Mouse (Mus musculus): Measurements from ENCODE around the gene Anxa9. TPM values are rescaled to one million over a fixed set of nuclear protein-coding genes. Genes with fewer than 3 reads are reported as not detected.
A peak's percentile ranks its signal among the peaks of the same experiment; 100 is the strongest.

Gene Anxa9
- polyA plus RNA-seq, 1 experiment, result 2.7 TPM

- Histone ChIP-seq H3K27ac (ENCODE audit: insufficient read depth, low read length) (no peak overlapping the region), H3K27me3 (ENCODE audit: control insufficient read depth, insufficient read depth, low read length) (no peaks in the 10 kb centered on the region), H3K4me3 (ENCODE audit: extremely low read depth, insufficient read depth, insufficient read length) (no peak overlapping the region), H3K4me1 (ENCODE audit: control insufficient read depth, insufficient read depth, insufficient read length) (no peaks in the 10 kb centered on the region; the same call in 1 of the 2 replicates), H3K36me3 (ENCODE audit: control insufficient read depth, insufficient read depth, low read length) (peaks cover 9% of the 10 kb centered on the region)
- no peak for DNase-seq (ENCODE audit: low read depth in 1 of 2, low spot score in 2 of 2)
- 95% methylated on average over 5 of the region's 5 CpGs for WGBS
- no peak for TF ChIP-seq POLR2A (IDR thresholded peaks at IDR 0.05; ENCODE audit: low read depth, low read length)
- no peak for TF ChIP-seq CTCF (IDR thresholded peaks at IDR 0.05; ENCODE audit: extremely low read depth, insufficient read depth, insufficient read length, insufficient replicate concordance)
Observed at GRCm38 (mm10) chr3:95285390-95285789, 21.6 kb downstream of the Anxa9 start.

GRCm38 (mm10) chr3:95284501-95285281 is 22.3 kb downstream of the Anxa9 start:
- no peak for DNase-seq (ENCODE audit: low read depth in 1 of 2, low spot score in 2 of 2)
- H3K27me3 ChIP-seq (ENCODE audit: control insufficient read depth, insufficient read depth, low read length), result no peaks in the 10 kb centered on the region
- H3K27ac ChIP-seq (ENCODE audit: insufficient read depth, low read length), result no peak overlapping the region
- no peak overlapping the region for H3K4me3 ChIP-seq (ENCODE audit: extremely low read depth, insufficient read depth, insufficient read length)
- WGBS, result 90% methylated on average over 12 of the region's 12 CpGs
- no peak for TF ChIP-seq CTCF (IDR thresholded peaks at IDR 0.05; ENCODE audit: extremely low read depth, insufficient read depth, insufficient read length, insufficient replicate concordance)
- TF ChIP-seq POLR2A (IDR thresholded peaks at IDR 0.05; ENCODE audit: low read depth, low read length), result no peak
- H3K4me1 ChIP-seq (ENCODE audit: control insufficient read depth, insufficient read depth, insufficient read length), result no peaks in the 10 kb centered on the region; the same call in 1 of the 2 replicates
- peaks cover 9% of the 10 kb centered on the region for H3K36me3 ChIP-seq (ENCODE audit: control insufficient read depth, insufficient read depth, low read length)

- no peak for DNase-seq (ENCODE audit: low read depth in 1 of 2, low spot score in 2 of 2)
- TF ChIP-seq CTCF (IDR thresholded peaks at IDR 0.05; ENCODE audit: extremely low read depth, insufficient read depth, insufficient read length, insufficient replicate concordance) (no peak), POLR2A (IDR thresholded peaks at IDR 0.05; ENCODE audit: low read depth, low read length) (no peak)
- peak overlapping the region; percentile 4; the same call in 1 of the 2 replicates for H3K4me3 ChIP-seq (ENCODE audit: extremely low read depth, insufficient read depth, insufficient read length)
- no peaks in the 10 kb centered on the region; the same call in 1 of the 2 replicates for H3K4me1 ChIP-seq (ENCODE audit: control insufficient read depth, insufficient read depth, insufficient read length)
- 30% methylated on average over 1 of the region's 1 CpGs for WGBS
- H3K36me3 ChIP-seq (ENCODE audit: control insufficient read depth, insufficient read depth, low read length), result peaks cover 9% of the 10 kb centered on the region
- H3K27ac ChIP-seq (ENCODE audit: insufficient read depth, low read length), result no peak overlapping the region
- H3K27me3 ChIP-seq (ENCODE audit: control insufficient read depth, insufficient read depth, low read length), result no peaks in the 10 kb centered on the region
Observed at GRCm38 (mm10) chr3:95284062-95284461, 22.9 kb downstream of the Anxa9 start.

GRCm38 (mm10) chr3:95283589-95283941 is 23.4 kb downstream of the Anxa9 start:
- no peaks in the 10 kb centered on the region for H3K27me3 ChIP-seq (ENCODE audit: control insufficient read depth, insufficient read depth, low read length)
- peak overlapping the region; percentile 94 for H3K27ac ChIP-seq (ENCODE audit: insufficient read depth, low read length)
- TF ChIP-seq CTCF (IDR thresholded peaks at IDR 0.05; ENCODE audit: extremely low read depth, insufficient read depth, insufficient read length, insufficient replicate concordance) (no peak), POLR2A (IDR thresholded peaks at IDR 0.05; ENCODE audit: low read depth, low read length) (no peak)
- 6% methylated on average over 7 of the region's 7 CpGs for WGBS
- peak overlapping the region; percentile 68 for H3K4me3 ChIP-seq (ENCODE audit: extremely low read depth, insufficient read depth, insufficient read length)
- peaks cover 7% of the 10 kb centered on the region for H3K36me3 ChIP-seq (ENCODE audit: control insufficient read depth, insufficient read depth, low read length)
- H3K4me1 ChIP-seq (ENCODE audit: control insufficient read depth, insufficient read depth, insufficient read length), result no peaks in the 10 kb centered on the region; the same call in 1 of the 2 replicates
- DNase-seq (ENCODE audit: low read depth in 1 of 2, low spot score in 2 of 2), result no peak

GRCm38 (mm10) chr3:95282865-95283588 is 23.9 kb downstream of the Anxa9 start:
- DNase-seq (ENCODE audit: low read depth in 1 of 2, low spot score in 2 of 2), result peak in 1 of 2 experiments; percentile 54

GRCm38 (mm10) chr3:95282381-95282864 is 24.6 kb downstream of the Anxa9 start:
- Histone ChIP-seq H3K4me3 (ENCODE audit: extremely low read depth, insufficient read depth, insufficient read length) (peak overlapping the region; percentile 68), H3K36me3 (ENCODE audit: control insufficient read depth, insufficient read depth, low read length) (peaks cover under 1% of the 10 kb centered on the region), H3K4me1 (ENCODE audit: control insufficient read depth, insufficient read depth, insufficient read length) (no peaks in the 10 kb centered on the region; the same call in 1 of the 2 replicates), H3K27me3 (ENCODE audit: control insufficient read depth, insufficient read depth, low read length) (no peaks in the 10 kb centered on the region), H3K27ac (ENCODE audit: insufficient read depth, low read length) (peak overlapping the region; percentile 94)
- WGBS, result under 1% methylated on average over 11 of the region's 11 CpGs
- DNase-seq (ENCODE audit: low read depth in 1 of 2, low spot score in 2 of 2), result peak in 1 of 2 experiments; percentile 59
- no peak for TF ChIP-seq CTCF (IDR thresholded peaks at IDR 0.05; ENCODE audit: extremely low read depth, insufficient read depth, insufficient read length, insufficient replicate concordance)
- peak; percentile 81 for TF ChIP-seq POLR2A (IDR thresholded peaks at IDR 0.05; ENCODE audit: low read depth, low read length)

More at GRCm38 (mm10) chr3:95282865-95283588, 23.9 kb downstream of the Anxa9 start:
- no peaks in the 10 kb centered on the region for H3K27me3 ChIP-seq (ENCODE audit: control insufficient read depth, insufficient read depth, low read length)
- WGBS, result under 1% methylated on average over 51 of the region's 51 CpGs
- TF ChIP-seq POLR2A (IDR thresholded peaks at IDR 0.05; ENCODE audit: low read depth, low read length) (peak; percentile 34; the same call in 1 of the 2 replicates), CTCF (IDR thresholded peaks at IDR 0.05; ENCODE audit: extremely low read depth, insufficient read depth, insufficient read length, insufficient replicate concordance) (no peak)
- peak overlapping the region; percentile 94 for H3K27ac ChIP-seq (ENCODE audit: insufficient read depth, low read length)
- no peaks in the 10 kb centered on the region; the same call in 1 of the 2 replicates for H3K4me1 ChIP-seq (ENCODE audit: control insufficient read depth, insufficient read depth, insufficient read length)
- peak overlapping the region; percentile 68 for H3K4me3 ChIP-seq (ENCODE audit: extremely low read depth, insufficient read depth, insufficient read length)
- peaks cover 3% of the 10 kb centered on the region for H3K36me3 ChIP-seq (ENCODE audit: control insufficient read depth, insufficient read depth, low read length)

Measured in spleen, adult 2 months (tissue).